Mouse (Mus musculus): ENCODE measurements at regions not wholly inside any gene's neighbourhood (a gene's known extent, or its start where the extent isn't known, plus 50 kb on each side); places are given as distances from the start of the nearest gene placed in this dataset.

- TF ChIP-seq CTCF (IDR thresholded peaks at IDR 0.05; ENCODE audit: borderline replicate concordance, extremely low read depth, insufficient read depth, insufficient read length) (no peak), POLR2A (IDR thresholded peaks at IDR 0.05; ENCODE audit: borderline replicate concordance, extremely low read depth, insufficient read depth, insufficient read length, poor library complexity, severe bottlenecking) (no peak)
Observed at GRCm38 (mm10) chr12:16383499-16383935, 227.2 kb downstream of the Lpin1 start.

All from brain, embryonic 14.5 days (tissue).